Mouse (Mus musculus) left cerebral cortex, adult 8-10 months (tissue): ENCODE measurements around the gene Col23a1. TPM values are rescaled to one million over a fixed set of nuclear protein-coding genes. Genes with fewer than 3 reads are reported as not detected.
"Not testable (repeated sequence)": the region's sequence is repeated elsewhere in the genome, so short reads cannot be mapped to it uniquely, and the experiment has no call there.

ENCODE experiments used
- DNase-seq, 2 experiments: peaks; one replicate each; pipeline ENCODE4 v3.0.0; 2022; ENCODE audit warnings: low spot score in 2 of 2
- total RNA-seq, 4 experiments: library from RNA; stranded (reverse); gene quantifications; 2 replicates each; pipeline ENCODE4 v1.2.4; 2022

Gene Col23a1
- total RNA-seq, 4 experiments from 2014 or later = 8.0 to 11.0 (median 9.0) TPM

DNA sequence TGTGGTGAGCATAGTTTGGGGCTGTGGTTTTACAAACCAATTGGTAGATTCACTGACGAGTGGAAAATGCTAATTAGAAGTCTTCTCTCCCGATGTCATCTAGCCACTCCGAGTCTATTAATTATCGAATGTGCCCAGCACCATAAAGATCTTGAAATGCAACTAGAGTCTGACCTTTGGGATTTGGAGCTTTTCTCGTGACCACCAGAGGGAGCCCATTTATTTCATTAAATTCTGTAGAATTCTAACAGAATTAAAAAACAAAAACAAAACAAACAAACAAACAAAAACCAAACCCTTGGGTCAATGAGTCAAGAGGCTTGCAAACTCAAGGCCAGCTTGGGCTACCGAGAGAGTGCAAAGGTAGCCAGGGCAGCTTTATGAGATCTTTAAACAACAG, 37.2 kb downstream of the Col23a1 start:
- DNase-seq = no peak

DNA sequence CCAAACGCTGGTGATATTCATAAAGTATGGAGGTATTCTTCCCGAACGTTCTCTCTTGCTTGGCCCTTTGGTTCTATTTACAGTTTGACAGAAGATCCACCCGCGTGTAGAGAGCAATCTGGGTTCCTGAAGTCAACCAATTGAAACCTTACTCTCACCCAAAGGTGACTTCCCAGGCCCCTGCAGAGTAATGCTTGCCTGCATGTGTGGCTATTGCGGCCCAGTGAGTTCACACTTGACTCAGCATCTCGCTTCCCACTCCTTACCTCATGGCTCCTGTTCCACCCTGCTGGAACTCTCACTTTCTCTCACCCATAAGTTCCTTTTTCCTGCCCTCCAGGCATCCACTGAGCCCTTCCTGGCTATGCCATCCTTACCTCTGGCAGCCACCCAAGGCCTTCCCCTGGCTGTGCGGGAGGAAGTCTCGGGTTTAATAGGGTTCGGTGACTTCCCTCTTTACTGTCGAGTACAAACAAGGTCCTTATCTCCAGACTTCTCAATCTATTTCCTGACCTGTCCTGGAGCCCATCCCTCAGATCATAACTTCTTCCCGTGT, 38.7 kb downstream of the Col23a1 start:
- no peak for DNase-seq

DNA sequence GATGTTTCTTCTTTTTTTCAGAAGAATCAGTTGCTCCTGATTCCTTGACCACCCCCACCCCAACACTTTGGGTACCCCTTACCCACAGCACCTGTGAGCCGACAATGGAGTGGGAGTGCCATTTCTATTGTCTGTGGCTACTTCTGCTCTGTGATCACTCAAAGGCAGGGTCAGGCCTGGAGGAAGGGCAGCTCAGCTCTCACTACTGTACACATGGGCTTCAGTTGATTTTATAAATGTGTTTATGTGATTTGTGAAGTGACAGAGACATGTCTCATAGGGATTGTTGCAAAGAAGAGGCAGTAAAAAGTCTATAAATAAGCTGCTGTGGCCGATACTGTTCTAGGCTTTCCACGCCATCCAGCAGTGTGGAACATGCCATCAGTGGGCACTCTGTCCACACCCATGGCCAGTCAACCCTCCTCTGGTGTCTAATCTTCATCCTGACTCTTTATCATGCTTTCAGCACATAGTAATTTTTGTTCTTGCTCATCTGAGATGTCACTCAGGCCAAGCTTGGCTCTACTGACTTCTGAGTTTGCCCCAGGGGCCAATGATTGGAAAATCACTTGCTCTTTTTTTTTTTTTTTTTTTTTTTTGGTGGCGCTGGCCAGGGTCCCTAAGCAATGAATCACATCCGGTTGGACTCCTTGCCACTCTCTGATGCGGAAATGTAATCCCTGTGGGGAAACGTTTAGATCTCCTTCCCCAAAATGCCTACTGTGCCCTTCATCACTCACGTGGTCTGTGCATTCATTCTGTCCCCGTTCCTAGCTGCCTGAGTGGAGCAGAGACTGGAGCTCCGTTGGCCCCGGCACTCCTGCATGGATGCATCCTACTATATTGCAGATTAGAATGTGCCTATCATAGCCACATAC, 40.4 kb downstream of the Col23a1 start:
- DNase-seq = no peak

DNA sequence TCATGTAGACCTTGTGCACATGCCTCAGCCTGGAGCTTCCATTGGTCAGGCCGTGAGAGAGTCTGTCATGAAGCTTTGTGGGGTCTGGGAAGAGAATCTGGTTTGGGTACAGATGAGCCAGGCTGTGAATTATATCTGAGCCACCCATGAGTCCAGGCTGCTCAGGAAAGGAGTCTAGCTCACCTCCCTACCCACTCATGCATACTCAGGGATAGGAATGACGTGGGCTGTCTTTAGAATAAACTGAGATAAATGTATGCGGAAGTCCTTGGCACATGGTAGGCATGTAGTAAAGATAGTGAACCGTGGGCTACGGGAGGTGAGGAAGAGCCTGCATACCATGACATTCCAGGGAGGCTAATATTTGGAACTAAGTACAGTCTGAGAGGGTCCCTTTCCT, 44.3 kb downstream of the Col23a1 start:
- DNase-seq = no peak

DNA sequence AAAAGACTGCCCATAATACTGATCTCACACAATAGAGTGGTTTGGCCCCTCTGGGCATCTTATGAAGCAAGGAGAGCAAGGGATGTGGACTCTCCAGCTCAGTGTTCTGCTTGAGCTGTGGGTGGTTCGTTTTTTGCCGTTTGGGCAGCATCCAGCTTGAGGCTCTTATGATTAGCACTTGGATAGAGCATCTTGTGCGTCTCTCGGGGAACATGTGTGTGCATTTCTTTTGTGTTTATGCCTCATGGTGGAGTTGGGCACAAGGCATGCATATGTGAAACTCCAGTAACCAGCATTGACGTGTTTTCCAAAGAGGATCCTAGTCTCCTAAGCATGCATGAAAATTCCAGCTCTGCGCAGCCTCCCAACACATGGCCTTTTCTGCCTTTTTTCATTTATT, 47.9 kb downstream of the Col23a1 start:
- peak in 1 of 2 experiments; percentile 51 for DNase-seq

DNA sequence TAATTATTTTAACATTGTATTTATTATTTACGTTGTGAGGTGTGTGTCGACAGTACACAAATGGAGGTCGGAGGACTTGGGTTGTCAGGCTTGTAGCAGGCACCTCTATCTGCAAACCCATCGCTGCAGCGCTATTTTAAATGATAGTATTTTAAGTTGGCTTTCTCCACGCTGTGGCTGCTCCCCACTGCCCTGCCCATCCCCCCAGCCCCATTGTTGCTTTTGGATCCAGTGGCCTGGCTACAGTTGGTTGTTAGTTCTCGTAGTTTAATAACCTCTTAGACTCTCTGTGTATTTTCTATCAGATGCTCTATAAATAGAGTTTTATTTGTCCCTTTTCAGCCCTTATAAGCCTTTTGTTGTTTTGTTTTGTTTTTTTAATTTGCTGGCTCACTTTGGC, 48.7 kb downstream of the Col23a1 start:
- DNase-seq = no peak

DNA sequence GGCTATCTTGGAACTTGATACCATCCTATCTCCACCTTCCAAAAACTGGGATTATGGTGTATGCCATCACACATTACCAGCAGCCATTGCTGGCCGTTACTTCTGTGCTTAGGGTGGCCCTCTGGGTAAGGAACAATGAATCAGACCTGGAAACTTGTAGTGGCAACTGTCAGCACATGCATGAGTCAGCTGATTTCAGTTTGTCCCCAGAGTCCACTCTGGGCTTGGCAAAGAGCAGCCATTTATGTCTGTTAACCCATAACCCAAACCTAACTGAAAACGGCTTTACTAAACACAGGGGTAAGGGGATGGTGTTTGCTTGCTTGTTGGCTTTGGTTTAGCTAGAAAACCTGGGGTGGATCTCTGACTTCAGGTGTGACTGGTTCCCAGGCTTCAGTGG, 51.4 kb downstream of the Col23a1 start:
- DNase-seq = no peak

DNA sequence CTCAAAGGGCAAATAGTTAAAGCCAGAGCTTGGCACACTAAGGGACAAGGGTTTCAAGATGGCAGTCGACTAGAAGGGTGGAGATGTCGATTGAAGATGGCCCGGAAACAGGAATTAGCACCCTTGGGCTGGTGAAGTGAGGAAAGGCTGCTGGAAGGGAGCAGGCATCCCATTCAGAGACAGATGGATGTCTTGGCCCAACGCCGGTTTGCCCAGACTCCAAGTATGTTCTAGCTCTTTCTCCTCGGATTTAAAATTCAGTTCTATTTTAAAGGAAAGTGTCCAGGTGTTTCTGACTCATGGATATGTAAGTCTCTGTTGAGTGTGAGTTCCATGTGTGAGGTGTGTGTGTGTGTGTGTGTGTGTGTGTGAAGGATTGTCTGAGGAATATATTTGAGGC, 53.1 kb downstream of the Col23a1 start:
- peak; percentile 25 to 83 for DNase-seq

DNA sequence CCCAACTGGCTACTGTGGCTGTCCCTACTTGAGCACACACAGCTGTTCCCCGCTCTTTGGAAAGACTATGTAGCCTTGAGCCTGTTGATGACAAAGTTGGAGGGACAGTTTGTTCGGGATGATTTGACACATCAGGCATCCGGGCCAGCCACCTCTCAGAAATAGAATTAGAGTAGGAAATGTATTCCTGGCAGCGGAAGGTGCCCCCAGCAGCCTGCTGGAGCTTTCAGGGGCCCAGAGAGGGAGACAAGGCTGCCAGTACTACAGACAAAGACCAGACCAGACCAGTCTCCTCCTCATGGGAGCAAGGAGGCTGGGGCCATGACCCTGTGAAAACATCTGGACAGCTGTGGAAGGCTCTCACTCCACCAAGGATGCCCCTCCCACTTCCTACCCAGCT, 53.6 kb downstream of the Col23a1 start:
- DNase-seq = peak in 1 of 2 experiments; percentile 3

DNA sequence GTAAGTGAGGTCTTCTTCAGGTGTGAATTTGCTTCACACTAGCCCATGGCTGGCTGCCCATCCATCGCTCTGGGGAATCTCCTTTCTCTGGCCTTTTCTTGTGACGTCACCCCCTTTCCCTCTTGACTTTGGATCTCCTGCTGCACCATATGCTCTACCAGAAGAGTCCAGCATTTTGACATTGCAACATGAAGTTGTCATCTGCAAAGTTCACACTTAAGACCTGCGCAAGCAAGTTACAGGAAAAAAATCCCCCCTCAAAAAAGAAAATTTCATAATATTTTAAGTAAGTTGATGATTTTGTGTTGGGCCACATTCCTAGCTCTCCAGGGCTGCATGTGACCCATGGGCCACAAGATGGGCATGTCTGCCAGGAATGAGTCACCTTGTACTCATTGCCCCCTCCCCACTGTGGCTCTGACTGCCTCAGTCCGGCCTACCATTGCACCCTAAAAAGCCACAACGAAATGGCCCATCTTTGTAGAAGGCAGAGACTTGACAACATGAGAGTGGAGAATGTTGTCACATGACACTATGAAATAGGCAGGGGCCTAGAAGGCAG, 54.1 kb downstream of the Col23a1 start:
- DNase-seq = no peak

DNA sequence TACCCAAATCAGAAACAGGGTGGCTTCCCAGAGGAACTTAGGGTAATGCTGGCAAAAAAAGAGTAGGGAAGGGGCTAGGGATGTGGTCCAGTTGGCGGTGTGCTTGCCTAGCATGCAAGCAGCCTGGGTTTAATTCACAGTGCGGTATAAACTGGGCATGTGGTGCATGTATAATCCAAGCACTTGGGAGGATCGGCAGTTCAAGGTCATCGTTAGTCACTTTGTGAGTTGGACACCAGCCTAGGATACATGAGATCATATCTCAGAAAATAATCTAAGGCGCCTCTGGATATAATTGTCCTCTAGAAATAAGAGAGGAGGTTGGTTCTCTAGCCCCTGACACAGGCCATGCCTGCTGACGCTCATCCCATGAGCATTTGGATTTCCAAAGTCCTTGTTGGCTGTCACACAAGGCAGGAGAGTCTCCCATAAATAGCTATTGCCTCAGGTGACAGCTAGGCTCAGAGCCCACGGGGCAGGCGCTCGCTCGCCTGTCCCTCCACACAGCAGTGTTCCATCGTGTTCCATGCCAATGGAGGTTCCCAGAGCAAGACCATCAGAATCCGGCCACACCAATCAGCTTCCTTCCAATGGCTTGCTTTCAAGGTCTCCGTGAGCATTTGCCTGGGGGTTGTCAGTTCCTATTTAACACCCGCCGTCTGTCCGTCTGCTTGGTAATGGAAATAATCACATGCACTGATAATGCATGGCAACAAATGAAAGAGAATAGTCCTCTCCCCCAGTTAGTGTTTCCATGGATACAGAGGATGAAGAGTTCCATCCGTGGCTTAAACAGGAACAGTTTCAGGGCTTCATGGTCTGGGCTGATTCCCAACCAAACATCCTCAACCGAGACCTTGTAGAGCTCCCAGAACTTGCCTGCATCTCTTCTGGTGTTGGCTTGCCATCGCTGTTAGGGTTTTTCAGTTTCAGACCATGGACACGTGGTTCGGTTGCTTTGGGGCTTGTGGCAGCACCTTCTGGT, 56.1 kb downstream of the Col23a1 start:
- peak in 1 of 2 experiments; percentile 4 for DNase-seq

DNA sequence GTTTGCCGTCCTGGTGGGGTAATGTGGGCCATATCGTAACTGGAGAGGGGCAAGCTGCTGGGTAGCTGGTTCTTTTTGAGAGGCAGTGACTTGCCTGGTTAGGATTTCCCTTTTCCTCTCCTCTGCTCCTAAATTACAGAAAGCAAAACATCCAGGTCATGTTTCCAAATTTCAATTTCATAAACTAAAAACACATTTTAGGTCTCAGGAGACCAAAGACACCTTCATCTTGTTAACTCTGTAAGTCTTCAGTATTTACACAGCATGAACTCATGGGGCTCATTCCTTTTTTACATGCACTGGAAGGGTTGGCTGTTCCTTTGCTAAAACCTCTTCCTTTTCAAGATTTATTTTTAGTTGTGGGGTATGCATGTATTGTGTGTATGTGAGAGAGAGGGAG, 58.0 kb downstream of the Col23a1 start:
- DNase-seq = no peak

DNA sequence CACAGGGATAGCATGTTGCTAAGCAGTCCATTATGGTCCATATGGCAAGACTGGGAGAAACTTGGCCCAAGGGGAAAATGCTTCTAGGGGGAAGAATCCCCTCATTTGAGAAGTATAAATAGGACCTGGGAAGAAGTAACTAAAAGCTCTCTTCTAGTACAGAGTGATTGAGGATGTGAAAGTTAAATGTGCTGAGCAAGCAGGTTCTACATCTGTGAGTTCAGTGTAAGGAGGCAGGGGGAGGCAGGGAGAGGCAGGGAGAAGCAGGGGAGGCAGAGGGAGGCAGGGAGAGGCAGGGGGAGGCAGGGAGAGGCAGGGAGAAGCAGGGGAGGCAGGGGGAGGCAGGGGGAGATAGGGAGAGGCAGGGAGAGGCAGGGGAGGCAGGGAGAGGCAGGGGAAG, 59.9 kb downstream of the Col23a1 start:
- DNase-seq = no peak

DNA sequence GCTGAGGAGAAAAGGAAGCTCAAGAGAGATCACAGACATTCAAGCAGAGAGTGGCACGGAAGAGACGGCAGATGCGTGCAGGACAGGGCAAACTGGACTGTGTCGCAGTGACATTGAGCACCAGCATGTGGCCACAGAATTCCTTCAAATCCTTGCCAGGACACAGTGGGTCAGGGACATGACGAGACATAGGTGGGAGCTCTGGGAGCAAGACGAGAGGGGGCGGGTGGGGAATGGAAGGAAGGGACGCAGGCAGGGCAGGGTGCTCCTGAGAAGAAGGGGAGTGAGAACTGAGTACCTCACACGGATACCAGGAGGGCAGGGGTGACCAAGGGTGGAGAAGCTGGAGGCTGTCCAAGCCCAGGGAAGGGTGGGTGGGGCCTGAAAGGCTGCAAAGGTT, 61.4 kb downstream of the Col23a1 start:
- no peak for DNase-seq

DNA sequence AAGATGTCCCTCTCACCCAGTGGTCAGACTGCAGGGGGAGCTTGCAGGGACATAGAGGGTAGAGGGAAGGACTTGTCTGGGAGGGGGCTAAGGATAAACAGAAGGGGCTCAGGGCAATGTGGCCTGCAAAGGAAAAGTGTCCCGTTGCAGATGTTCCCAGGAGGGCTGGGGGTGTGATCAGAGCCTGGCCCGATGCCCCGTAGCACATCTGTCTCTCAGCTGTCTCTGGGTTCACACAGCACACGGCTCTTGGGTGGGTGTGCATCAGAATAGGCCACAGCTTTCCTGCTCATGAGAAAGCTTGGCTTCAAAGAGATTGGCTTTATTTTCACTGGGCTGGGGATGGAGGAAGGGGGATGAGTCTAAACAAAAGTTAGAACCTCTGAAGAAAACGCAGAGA, 62.1 kb downstream of the Col23a1 start:
- DNase-seq = no peak

DNA sequence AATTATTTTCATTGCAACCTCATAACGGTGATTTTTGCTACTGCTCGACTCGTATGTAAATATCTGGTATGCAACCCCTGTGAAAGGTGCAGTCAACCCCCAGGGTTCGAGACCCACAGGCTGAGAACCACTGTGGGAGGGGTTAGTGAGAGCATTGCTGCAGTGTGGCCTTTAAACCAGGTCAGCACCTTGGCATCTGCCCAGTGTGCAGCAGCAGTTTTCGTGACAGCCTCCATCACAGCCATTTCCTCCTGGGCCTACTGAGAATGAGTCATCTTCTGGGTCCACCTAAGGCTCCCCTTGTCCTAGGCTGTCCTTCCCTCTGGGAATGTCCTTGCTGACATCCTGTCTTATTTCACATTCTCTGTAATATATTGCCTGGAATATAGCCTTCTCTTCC, 64.0 kb downstream of the Col23a1 start:
- DNase-seq = no peak

DNA sequence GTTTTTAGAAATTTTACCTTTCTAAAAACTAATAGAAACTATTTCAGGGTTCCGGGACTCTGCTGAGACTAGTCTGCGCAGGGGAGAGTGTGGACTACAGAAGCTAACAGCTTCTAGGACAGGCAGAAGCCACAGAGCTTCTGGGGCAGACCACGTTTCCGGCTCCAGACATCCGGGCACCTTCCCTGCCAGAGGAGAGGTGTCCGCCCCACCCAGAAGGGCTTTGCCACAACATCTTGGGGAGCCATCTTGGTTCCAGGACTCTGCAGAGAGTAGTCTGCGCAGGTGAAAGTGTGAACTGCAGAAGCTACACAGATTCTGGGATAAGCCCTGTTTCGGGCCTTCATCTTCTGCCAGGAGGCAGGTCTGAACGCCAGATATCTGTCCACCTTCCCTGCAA, 69.3 kb downstream of the Col23a1 start:
- not testable (repeated sequence) for DNase-seq

DNA sequence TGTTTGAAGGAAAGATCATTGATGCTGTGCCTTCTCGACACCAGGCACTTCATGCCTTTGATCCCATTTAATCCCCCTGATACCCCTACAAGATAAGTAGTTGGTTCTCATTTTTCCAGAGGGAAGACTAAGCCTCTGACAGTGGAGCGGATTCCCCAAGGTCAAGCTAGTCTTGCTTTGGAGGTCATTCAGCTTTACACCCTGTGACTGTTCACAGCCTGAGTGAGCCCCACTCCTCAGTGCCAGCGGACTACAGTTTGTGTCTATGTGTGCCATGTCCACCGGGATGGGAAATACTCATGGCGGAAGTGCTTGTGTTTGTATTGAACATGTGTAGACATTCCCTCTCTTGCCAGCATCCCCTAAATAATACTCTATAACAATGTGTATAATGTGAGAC, 74.6 kb downstream of the Col23a1 start:
- no peak for DNase-seq

DNA sequence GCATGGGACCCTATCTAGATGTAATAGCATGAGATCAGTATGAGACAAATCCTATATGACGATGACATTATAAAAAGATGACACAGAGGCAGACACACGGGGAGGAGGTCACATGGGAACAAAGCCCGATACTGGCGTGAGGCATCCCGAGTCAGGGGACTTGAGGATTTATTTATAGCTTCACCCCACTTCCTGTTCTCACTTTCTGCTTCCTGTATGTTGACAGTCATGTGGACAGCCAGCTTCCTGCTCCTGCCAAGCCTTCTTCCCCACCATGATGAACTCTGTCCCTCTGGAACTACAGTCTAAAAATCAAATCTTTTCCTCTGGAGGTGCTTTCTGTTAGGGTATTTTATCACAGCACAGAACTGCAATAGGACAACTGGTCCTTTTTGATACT, 77.6 kb downstream of the Col23a1 start:
- no peak for DNase-seq

DNA sequence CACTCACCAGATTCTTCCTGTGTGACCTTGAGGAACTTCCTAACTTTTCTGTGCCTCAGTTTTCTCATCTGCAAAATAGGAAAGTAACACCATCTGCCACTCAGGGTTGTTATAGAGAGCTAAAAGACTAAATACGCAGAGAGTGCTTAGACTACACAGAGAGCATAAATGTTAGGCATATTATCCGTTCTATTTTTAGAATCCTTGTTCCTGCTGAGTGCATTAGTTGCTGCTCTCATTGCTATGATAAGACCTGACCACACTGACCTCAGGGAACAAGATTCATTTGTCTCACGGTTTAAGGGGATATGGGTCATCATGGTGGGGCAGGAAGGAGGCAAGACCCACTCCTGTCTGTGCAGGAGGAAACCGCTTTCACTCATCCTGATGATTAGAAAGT, 80.6 kb downstream of the Col23a1 start:
- no peak for DNase-seq

DNA sequence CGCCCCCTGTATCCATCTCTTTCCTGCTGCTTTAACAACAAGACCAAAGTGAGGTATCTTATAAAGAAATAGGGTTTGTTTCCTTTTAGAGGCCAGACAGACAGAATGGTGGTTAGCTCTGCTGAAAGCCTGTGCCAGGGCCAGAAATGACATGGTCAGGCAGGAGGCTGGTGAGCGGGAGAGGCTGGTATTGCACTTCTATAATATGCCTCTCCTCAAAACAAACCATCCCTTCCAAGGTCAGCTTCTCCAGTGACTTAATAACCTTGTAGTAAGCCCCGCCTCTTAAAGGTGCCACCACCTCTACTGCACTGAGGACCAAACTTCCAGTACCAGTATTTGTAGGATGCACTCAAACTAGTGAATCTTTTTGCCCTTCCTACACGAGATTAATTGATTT, 81.6 kb downstream of the Col23a1 start:
- no peak for DNase-seq

DNA sequence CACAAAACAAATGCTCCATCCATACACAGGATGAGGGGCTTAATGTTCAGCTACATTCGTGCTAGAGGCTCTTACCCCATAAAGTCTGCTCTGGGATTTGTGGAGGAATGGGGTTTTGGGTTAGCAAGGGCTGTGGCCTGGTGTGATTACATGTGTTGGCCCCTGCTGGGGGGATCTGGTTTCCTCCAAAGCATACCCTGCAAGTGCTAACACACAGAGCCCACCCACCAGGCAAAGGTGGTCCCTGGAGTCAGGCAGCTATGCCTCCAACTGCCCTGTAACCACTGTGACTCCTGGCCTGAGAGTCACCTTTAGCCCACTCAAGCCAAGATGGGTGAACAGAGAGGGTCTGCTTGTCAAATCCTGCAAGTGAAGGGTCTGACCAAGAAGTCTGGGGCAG, 82.2 kb downstream of the Col23a1 start:
- DNase-seq = no peak
